Mouse (Mus musculus): ENCODE results near the gene Phf21a. TPM values are rescaled to one million over a fixed set of nuclear protein-coding genes. Genes with fewer than 3 reads are reported as not detected.

Phf21a gene
- total and polyA plus RNA-seq, 2 experiments from 2014 or later: 34.4 to 146 TPM

GRCm38 (mm10) chr2:92063106-92063505, 29.8 kb upstream of the Phf21a start:
- no peak for TF ChIP-seq CTCF (IDR thresholded peaks at IDR 0.05; ENCODE audit: low read depth)
- H3K4me3 ChIP-seq (ENCODE audit: low read depth, low read length): no peak overlapping the region
- H3K36me3 ChIP-seq (ENCODE audit: insufficient read depth): no peaks in the 10 kb centered on the region
- no peak overlapping the region for H3K4me2 ChIP-seq (ENCODE audit: low read depth)
- WGBS: 70% methylated on average over 5 of the region's 5 CpGs
- H3K4me1 ChIP-seq (ENCODE audit: insufficient read depth): no peaks in the 10 kb centered on the region
- no peaks in the 10 kb centered on the region for H3K9me3 ChIP-seq (ENCODE audit: low read length)
- ATAC-seq (no peak), DNase-seq (no peak)
- no peak overlapping the region for H3K27ac ChIP-seq (ENCODE audit: low read depth, low read length)
- no peak overlapping the region for H3K9ac ChIP-seq
- no peaks in the 10 kb centered on the region for H3K27me3 ChIP-seq (ENCODE audit: insufficient read depth, low read length)

- no peak overlapping the region for H3K27ac ChIP-seq (ENCODE audit: low read depth, low read length)
- no peak for ATAC-seq
- no peaks in the 10 kb centered on the region for H3K36me3 ChIP-seq (ENCODE audit: insufficient read depth)
- no peak for DNase-seq
- no peak for TF ChIP-seq CTCF (IDR thresholded peaks at IDR 0.05; ENCODE audit: low read depth)
- no peak overlapping the region for H3K4me2 ChIP-seq (ENCODE audit: low read depth)
- H3K4me1 ChIP-seq (ENCODE audit: insufficient read depth): no peaks in the 10 kb centered on the region
- no peaks in the 10 kb centered on the region for H3K27me3 ChIP-seq (ENCODE audit: insufficient read depth, low read length)
- no peaks in the 10 kb centered on the region for H3K9me3 ChIP-seq (ENCODE audit: low read length)
- no peak overlapping the region for H3K9ac ChIP-seq
- H3K4me3 ChIP-seq (ENCODE audit: low read depth, low read length): no peak overlapping the region
- 88% methylated on average over 8 of the region's 8 CpGs for WGBS
Observed at GRCm38 (mm10) chr2:92065269-92065888, 27.5 kb upstream of the Phf21a start.

- H3K4me2 ChIP-seq (ENCODE audit: low read depth): no peak overlapping the region
- H3K27me3 ChIP-seq (ENCODE audit: insufficient read depth, low read length): no peaks in the 10 kb centered on the region
- DNase-seq: no peak
- H3K9me3 ChIP-seq (ENCODE audit: low read length): no peaks in the 10 kb centered on the region
- H3K27ac ChIP-seq (ENCODE audit: low read depth, low read length): no peak overlapping the region
- no peak overlapping the region for H3K9ac ChIP-seq
- H3K4me1 ChIP-seq (ENCODE audit: insufficient read depth): no peaks in the 10 kb centered on the region
- no peaks in the 10 kb centered on the region for H3K36me3 ChIP-seq (ENCODE audit: insufficient read depth)
- 75% methylated on average over 6 of the region's 6 CpGs for WGBS
- no peak for ATAC-seq
- no peak for TF ChIP-seq CTCF (IDR thresholded peaks at IDR 0.05; ENCODE audit: low read depth)
- H3K4me3 ChIP-seq (ENCODE audit: low read depth, low read length): no peak overlapping the region
Observed at GRCm38 (mm10) chr2:92065938-92066337, 27.0 kb upstream of the Phf21a start.

GRCm38 (mm10) chr2:92066899-92067298, 26.0 kb upstream of the Phf21a start:
- ATAC-seq (no peak), DNase-seq (no peak)
- Histone ChIP-seq H3K36me3 (ENCODE audit: insufficient read depth) (no peaks in the 10 kb centered on the region), H3K4me2 (ENCODE audit: low read depth) (no peak overlapping the region), H3K9me3 (ENCODE audit: low read length) (no peaks in the 10 kb centered on the region), H3K27me3 (ENCODE audit: insufficient read depth, low read length) (no peaks in the 10 kb centered on the region), H3K4me1 (ENCODE audit: insufficient read depth) (no peaks in the 10 kb centered on the region), H3K9ac (no peak overlapping the region), H3K4me3 (ENCODE audit: low read depth, low read length) (no peak overlapping the region), H3K27ac (ENCODE audit: low read depth, low read length) (no peak overlapping the region)
- TF ChIP-seq CTCF (IDR thresholded peaks at IDR 0.05; ENCODE audit: low read depth): no peak
- WGBS: 56% methylated on average over 1 of the region's 1 CpGs

GRCm38 (mm10) chr2:92067600-92067999, 25.3 kb upstream of the Phf21a start:
- DNase-seq (no peak), ATAC-seq (no peak)
- no peaks in the 10 kb centered on the region for H3K36me3 ChIP-seq (ENCODE audit: insufficient read depth)
- H3K4me3 ChIP-seq (ENCODE audit: low read depth, low read length): no peak overlapping the region
- no peak for TF ChIP-seq CTCF (IDR thresholded peaks at IDR 0.05; ENCODE audit: low read depth)
- no peak overlapping the region for H3K9ac ChIP-seq
- no peak overlapping the region for H3K27ac ChIP-seq (ENCODE audit: low read depth, low read length)
- no peaks in the 10 kb centered on the region for H3K9me3 ChIP-seq (ENCODE audit: low read length)
- no peaks in the 10 kb centered on the region for H3K4me1 ChIP-seq (ENCODE audit: insufficient read depth)
- no peak overlapping the region for H3K4me2 ChIP-seq (ENCODE audit: low read depth)
- 57% methylated on average over 3 of the region's 3 CpGs for WGBS
- H3K27me3 ChIP-seq (ENCODE audit: insufficient read depth, low read length): no peaks in the 10 kb centered on the region

GRCm38 (mm10) chr2:92069630-92070029, 23.3 kb upstream of the Phf21a start:
- TF ChIP-seq CTCF (IDR thresholded peaks at IDR 0.05; ENCODE audit: low read depth): no peak
- no peak overlapping the region for H3K4me3 ChIP-seq (ENCODE audit: low read depth, low read length)
- DNase-seq (no peak), ATAC-seq (peak; percentile 16; the same call in 1 of the 2 replicates)
- H3K27me3 ChIP-seq (ENCODE audit: insufficient read depth, low read length): no peaks in the 10 kb centered on the region
- H3K36me3 ChIP-seq (ENCODE audit: insufficient read depth): no peaks in the 10 kb centered on the region
- no peak overlapping the region for H3K4me2 ChIP-seq (ENCODE audit: low read depth)
- no peak overlapping the region for H3K9ac ChIP-seq
- no peaks in the 10 kb centered on the region for H3K4me1 ChIP-seq (ENCODE audit: insufficient read depth)
- WGBS: 31% methylated on average over 5 of the region's 5 CpGs
- H3K27ac ChIP-seq (ENCODE audit: low read depth, low read length): no peak overlapping the region
- H3K9me3 ChIP-seq (ENCODE audit: low read length): no peaks in the 10 kb centered on the region

DNA sequence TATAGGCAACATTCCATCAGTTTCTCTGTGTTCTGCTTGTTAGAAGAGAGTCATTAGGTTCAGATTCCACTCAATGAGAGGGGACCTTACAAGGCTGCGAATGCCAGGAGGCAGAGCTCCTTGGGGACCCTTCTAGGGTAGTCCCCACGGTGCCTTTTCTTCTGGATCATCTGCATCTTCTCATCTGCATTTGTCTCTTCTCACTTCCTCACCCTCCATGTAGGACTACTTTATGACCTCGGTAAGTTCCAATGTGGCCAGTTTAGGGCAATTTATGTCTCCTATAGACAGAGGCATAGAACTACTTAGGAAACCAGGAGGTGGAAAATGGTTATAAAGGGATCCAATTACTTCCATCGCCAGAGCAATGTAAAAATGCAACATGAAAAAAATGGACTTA, 21.8 kb upstream of the Phf21a start:
- Histone ChIP-seq H3K4me2 (ENCODE audit: low read depth) (no peak overlapping the region), H3K4me1 (ENCODE audit: insufficient read depth) (no peaks in the 10 kb centered on the region), H3K27me3 (ENCODE audit: insufficient read depth, low read length) (no peaks in the 10 kb centered on the region), H3K27ac (ENCODE audit: low read depth, low read length) (no peak overlapping the region), H3K4me3 (ENCODE audit: low read depth, low read length) (no peak overlapping the region), H3K36me3 (ENCODE audit: insufficient read depth) (no peaks in the 10 kb centered on the region), H3K9ac (no peak overlapping the region), H3K9me3 (ENCODE audit: low read length) (no peaks in the 10 kb centered on the region)
- no peak for TF ChIP-seq CTCF (IDR thresholded peaks at IDR 0.05; ENCODE audit: low read depth)
- WGBS: 72% methylated on average over 4 of the region's 4 CpGs
- DNase-seq (no peak), ATAC-seq (no peak)
